ENCODE assay signal across 8 mouse cellular contexts in genomic region chrX:73765311-73765710, GRCm38 (mm10). TPM values are rescaled to one million over a fixed set of nuclear protein-coding genes. Genes with fewer than 3 reads are reported as not detected.
DNase-seq lines count a peak whose midpoint lies in the region; ATAC-seq lines count a peak whose summit lies in the region.

No protein-coding gene starts in this region.

- intact Hi-C loops in heart, postnatal 14 days (cut with DNase I) = no loop called here

- no peaks in the 10 kb centered on the region for H3K4me1 ChIP-seq in kidney, embryonic 14.5 days (ENCODE audit: control insufficient read depth, insufficient read depth, low read length)

- H3K9ac ChIP-seq in kidney, embryonic 14.5 days (ENCODE audit: low read depth, low read length) = no peak overlapping the region

- ATAC-seq in kidney, embryonic 14.5 days (ENCODE audit: low FRiP score, low TSS enrichment) = no peak

- no peak overlapping the region for H3K4me3 ChIP-seq in kidney, embryonic 14.5 days (ENCODE audit: low read length)

- H3K9me3 ChIP-seq in kidney, embryonic 14.5 days (ENCODE audit: control insufficient read depth, low read length) = no peaks in the 10 kb centered on the region

- H3K4me2 ChIP-seq in kidney, embryonic 14.5 days (replicated peaks; ENCODE audit: low read depth, low read length) = no peak overlapping the region

- no peaks in the 10 kb centered on the region for H3K36me3 ChIP-seq in kidney, embryonic 14.5 days (ENCODE audit: control insufficient read depth, insufficient read depth, low read length)

- DNase-seq in kidney, adult 11 months = peak; percentile 58
- DNase-seq in adrenal gland, postnatal 25 days = peak; percentile 73
- peak; percentile 67 for DNase-seq in heart, postnatal 14 days
- DNase-seq in lung, postnatal 36 days = peak; percentile 83
- DNase-seq in left cerebral cortex, adult 18-20 months (ENCODE audit: low spot score in 2 of 2) = no peak
- no peak for DNase-seq in ovary, adult 18-20 months (ENCODE audit: low spot score)
- no peak for DNase-seq in thymus, adult 18-20 months

- no peak overlapping the region for H3K27ac ChIP-seq in kidney, embryonic 14.5 days (ENCODE audit: low read depth, low read length)

- no peaks in the 10 kb centered on the region for H3K27me3 ChIP-seq in kidney, embryonic 14.5 days (ENCODE audit: control insufficient read depth, insufficient read depth, low read length)

- WGBS in kidney, embryonic 14.5 days = 52% methylated on average over 1 of the region's 1 CpGs

RNA-seq across cellular contexts. Expression of gene Plxnb3, which starts 8.4 kb away (rescaled TPM):
- 0.14 and 0.27 TPM in 2 replicates for polyA plus RNA-seq in kidney, embryonic 14.5 days (2014; fragmentation: Nextera tagmentation; extraction: Ambion mirVana)
- 0.52 and 0.57 TPM in 2 replicates for total RNA-seq in adrenal gland, postnatal 25 days (2021)
- 1 to 10 TPM; 1.0 to 1.2 TPM for total RNA-seq in heart, postnatal 14 days (2021)
- total RNA-seq in left cerebral cortex, adult 18-20 months (2021) = 1 to 10 TPM; 7.7 to 7.9 TPM

RNA-seq across cellular contexts. Expression of gene Srpk3, which starts 8.9 kb away (rescaled TPM):
- polyA plus RNA-seq in kidney, embryonic 14.5 days (2014; fragmentation: Nextera tagmentation; extraction: Ambion mirVana) = 2.9 and 4.7 TPM in 2 replicates
- 0.43 and 0.52 TPM in 2 replicates for total RNA-seq in adrenal gland, postnatal 25 days (2021)
- total RNA-seq in heart, postnatal 14 days (2021) = 10 to 100 TPM; 23.9 to 29.3 TPM
- total RNA-seq in left cerebral cortex, adult 18-20 months (2021) = 10 to 100 TPM in 1 of 2 experiments, 1 to 10 TPM in 1; 4.9 to 10.1 TPM

RNA-seq across cellular contexts. Expression of gene Idh3g, which starts 21.4 kb away (rescaled TPM):
- 221 and 247 TPM in 2 replicates for polyA plus RNA-seq in kidney, embryonic 14.5 days (2014; fragmentation: Nextera tagmentation; extraction: Ambion mirVana)
- 378 and 448 TPM in 2 replicates for total RNA-seq in adrenal gland, postnatal 25 days (2021)
- 100 to 1,000 TPM; 582 to 586 TPM for total RNA-seq in heart, postnatal 14 days (2021)
- total RNA-seq in left cerebral cortex, adult 18-20 months (2021) = 100 to 1,000 TPM; 187 to 203 TPM

RNA-seq across cellular contexts. Expression of gene Ssr4, which starts 21.5 kb away (rescaled TPM):
- polyA plus RNA-seq in kidney, embryonic 14.5 days (2014; fragmentation: Nextera tagmentation; extraction: Ambion mirVana) = 207 and 210 TPM in 2 replicates
- total RNA-seq in adrenal gland, postnatal 25 days (2021) = 145 and 162 TPM in 2 replicates
- total RNA-seq in heart, postnatal 14 days (2021) = 10 to 100 TPM; 82.1 to 83.9 TPM
- 10 to 100 TPM; 75.0 to 88.2 TPM for total RNA-seq in left cerebral cortex, adult 18-20 months (2021)

RNA-seq across cellular contexts. Expression of gene Abcd1, which starts 48.9 kb away (rescaled TPM):
- polyA plus RNA-seq in kidney, embryonic 14.5 days (2014; fragmentation: Nextera tagmentation; extraction: Ambion mirVana) = 9.3 and 12.0 TPM in 2 replicates
- total RNA-seq in adrenal gland, postnatal 25 days (2021) = 29.7 and 37.0 TPM in 2 replicates
- total RNA-seq in heart, postnatal 14 days (2021) = 10 to 100 TPM; 27.8 TPM
- total RNA-seq in left cerebral cortex, adult 18-20 months (2021) = 10 to 100 TPM; 10.2 to 12.3 TPM

Comparison
In these comparisons a context has a peak if more than half of its experiments do, and no peak if none do; other contexts are left out.
1. DNase-seq: peak in kidney, adult 11 months (single experiment), adrenal gland, postnatal 25 days (single experiment), heart, postnatal 14 days (2 of 2) and lung, postnatal 36 days (single experiment); none in left cerebral cortex, adult 18-20 months (0 of 2), ovary, adult 18-20 months (single experiment) and thymus, adult 18-20 months (0 of 2).